Mouse (Mus musculus) neural tube, embryonic 13.5 days (tissue): Measurements from ENCODE around the gene Ift81. TPM values are rescaled to one million over a fixed set of nuclear protein-coding genes. Genes with fewer than 3 reads are reported as not detected.

Experiments used
- polyA plus RNA-seq: library from polyadenylated mRNA; unstranded; fragments of >200 nt; fragmentation: Nextera tagmentation; extraction: Ambion mirVana; gene quantifications from 2 replicates; pipeline ENCODE4 v1.2.1, GENCODE M21; 2015

Ift81 gene
- polyA plus RNA-seq, 1 experiment from 2014 or later: 57.8 TPM

Other genes starting within 250 kb of the Ift81 start
- gene Gpn3, start 242.6 kb downstream of the Ift81 start, polyA plus RNA-seq: 46.9 and 53.6 TPM in 2 replicates
- 135 and 142 TPM in 2 replicates for gene Fam216a, start 242.2 kb downstream of the Ift81 start, polyA plus RNA-seq
- 163 and 169 TPM in 2 replicates for gene Arpc3, start 222.6 kb downstream of the Ift81 start, polyA plus RNA-seq
- 47.8 and 49.2 TPM in 2 replicates for gene Anapc7, start 192.8 kb downstream of the Ift81 start, polyA plus RNA-seq
- 43.5 and 52.8 TPM in 2 replicates for gene Atp2a2, start 112.3 kb downstream of the Ift81 start, polyA plus RNA-seq
- gene P2rx7, start 29.4 kb upstream of the Ift81 start, polyA plus RNA-seq: 5.8 and 5.9 TPM in 2 replicates
- 16.0 and 19.2 TPM in 2 replicates for gene P2rx4, start 93.0 kb upstream of the Ift81 start, polyA plus RNA-seq
- 55.4 and 57.5 TPM in 2 replicates for gene Camkk2, start 164.9 kb upstream of the Ift81 start, polyA plus RNA-seq
- gene Anapc5, start 206.8 kb upstream of the Ift81 start, polyA plus RNA-seq: 457 and 480 TPM in 2 replicates
- 45.0 and 57.1 TPM in 2 replicates for gene Rnf34, start 235.5 kb upstream of the Ift81 start, polyA plus RNA-seq